Mouse (Mus musculus) limb, embryonic 14.5 days (tissue): ENCODE measurements around the gene Sned1. TPM values are rescaled to one million over a fixed set of nuclear protein-coding genes. Genes with fewer than 3 reads are reported as not detected.
"Not testable (repeated sequence)": the region's sequence is repeated elsewhere in the genome, so short reads cannot be mapped to it uniquely, and the experiment has no call there.

ENCODE experiments used
- ATAC-seq: fragments of 200-750 bp; cut with Nextera tagmentation; 2 replicates; pipeline ENCODE4 v1.8.0; 2017; ENCODE audit warnings: low read depth, moderate number of reproducible peaks, moderate TSS enrichment; ENCODE audit not compliant: low FRiP score
- DNase-seq: peaks from one replicate; pipeline ENCODE4 v3.0.0-alpha.2; 2015; ENCODE audit warnings: low spot score
- H3K27ac ChIP-seq: fragments of 300-500 bp; sonication (generic); replicated peaks from 2 replicates; pipeline ENCODE4 v1.5.1; 2014; ENCODE audit warnings: low read depth, mild to moderate bottlenecking, low read length, moderate library complexity, mixed read lengths
- H3K27me3 ChIP-seq: fragments of 300-500 bp; sonication (generic); 2 replicates; pipeline ENCODE4 v1.6.1; 2014; ENCODE audit warnings: low read length, mixed read lengths; ENCODE audit not compliant: control insufficient read depth, insufficient read depth
- H3K36me3 ChIP-seq: fragments of 300-500 bp; sonication (generic); 2 replicates; pipeline ENCODE4 v1.6.1; 2014; ENCODE audit warnings: mild to moderate bottlenecking, low read length, moderate library complexity, mixed read lengths; ENCODE audit not compliant: control insufficient read depth, insufficient read depth
- H3K4me1 ChIP-seq: fragments of 300-500 bp; sonication (generic); 2 replicates; pipeline ENCODE4 v1.6.1; 2014; ENCODE audit warnings: antibody characterized with exemption, low read length, mixed read lengths; ENCODE audit not compliant: control insufficient read depth, insufficient read depth
- H3K4me2 ChIP-seq: fragments of 300-500 bp; sonication (generic); replicated peaks from 2 replicates; pipeline ENCODE4 v1.6.1; 2014; ENCODE audit warnings: low read depth, mild to moderate bottlenecking, low read length, moderate library complexity; ENCODE audit not compliant: severe bottlenecking
- H3K4me3 ChIP-seq: fragments of 300-500 bp; sonication (generic); replicated peaks from 2 replicates; pipeline ENCODE4 v1.5.1; 2014; ENCODE audit warnings: low read length
- H3K9ac ChIP-seq: fragments of 300-500 bp; sonication (generic); 2 replicates; pipeline ENCODE4 v1.6.1; 2014; ENCODE audit warnings: mild to moderate bottlenecking, low read depth, low read length, moderate library complexity; ENCODE audit not compliant: severe bottlenecking
- H3K9me3 ChIP-seq: fragments of 300-500 bp; sonication (generic); 2 replicates; pipeline ENCODE4 v1.6.1; 2016; ENCODE audit warnings: low read length; ENCODE audit not compliant: control insufficient read depth
- POLR2A ChIP-seq: fragments of 200-500 bp; IDR thresholded peaks from 2 replicates; pipeline ENCODE4 v1.8.0; 2012; ENCODE audit warnings: inconsistent platforms, mild to moderate bottlenecking, moderate library complexity, borderline replicate concordance; ENCODE audit not compliant: insufficient read depth, insufficient read length; ENCODE audit errors: extremely low read depth
- WGBS: fragments of 180-500 bp; shearing (Covaris S2); extraction: QIAGEN DNeasy Blood & Tissue Kit; methylation state at CpG from one replicate; pipeline ENCODE4 v1.1.7; 2014; 5-methylcytosine and 5-hydroxymethylcytosine counted together
- polyA plus RNA-seq, 2 experiments: library from polyadenylated mRNA; depleted of rRNA in 1 of 2; stranded (reverse) in 1 of 2; unstranded in 1 of 2; fragments of >200 nt; fragmentation: Nextera tagmentation in 1 of 2; extraction: Ambion mirVana in 1 of 2; gene quantifications; 2 replicates each; pipeline versions ENCODE4 v1.2.1 to v1.2.3; 2012 to 2014

The Sned1 gene
- 52.0 and 65.8 TPM in 2 replicates for polyA plus RNA-seq (2012; rRNA removed)
- 20.6 and 21.8 TPM in 2 replicates for polyA plus RNA-seq (2014; fragmentation: Nextera tagmentation; extraction: Ambion mirVana)

- peak; percentile 92 for ATAC-seq
- peak within 1 kb of the TSS; percentile 97 for H3K4me2 ChIP-seq
- no peaks in the 10 kb centered on the region; the same call in 1 of the 2 replicates for H3K36me3 ChIP-seq
- H3K27ac ChIP-seq, result peak within 1 kb of the TSS; percentile 59
- no peaks in the 10 kb centered on the region for H3K9me3 ChIP-seq
- H3K4me1 ChIP-seq, result peaks cover 51% of the 10 kb centered on the region
- peak; percentile 97 for TF ChIP-seq POLR2A
- peak within 1 kb of the TSS; percentile 73 for H3K9ac ChIP-seq
- peak; percentile 84 for DNase-seq
- H3K4me3 ChIP-seq, result peak within 1 kb of the TSS; percentile 68
- 2% methylated on average over 86 of the region's 100 CpGs for WGBS
- 0 out of 2 replicates have a peak, but pooled peaks cover 3% of the 10 kb centered on the region for H3K27me3 ChIP-seq
These were observed at the start of gene Sned1 for GRCm38 (mm10) chr1:93235576-93236544. Gene Sned1, plus strand, starts transcription at chr1:93235841.

GRCm38 (mm10) chr1:93190726-93191305 lies 44.8 kb upstream of the Sned1 start:
- Histone ChIP-seq H3K9me3 (no peaks in the 10 kb centered on the region), H3K9ac (no peak overlapping the region), H3K4me2 (0 out of 2 replicates have a peak overlapping the region, but pooled peaks have one; percentile 17), H3K27me3 (no peaks in the 10 kb centered on the region), H3K36me3 (no peaks in the 10 kb centered on the region), H3K27ac (no peak overlapping the region), H3K4me1 (0 out of 2 replicates have a peak, but pooled peaks cover 4% of the 10 kb centered on the region), H3K4me3 (no peak overlapping the region)
- WGBS, result 11% methylated on average over 11 of the region's 17 CpGs
- no peak for TF ChIP-seq POLR2A
- DNase-seq (no peak), ATAC-seq (no peak)

GRCm38 (mm10) chr1:93194961-93195360 lies 40.7 kb upstream of the Sned1 start:
- H3K27ac ChIP-seq, result no peak overlapping the region
- ATAC-seq (no peak), DNase-seq (no peak)
- H3K36me3 ChIP-seq, result no peaks in the 10 kb centered on the region
- H3K4me3 ChIP-seq, result no peak overlapping the region
- H3K27me3 ChIP-seq, result no peaks in the 10 kb centered on the region
- WGBS, result 89% methylated on average over 3 of the region's 3 CpGs
- 0 out of 2 replicates have a peak, but pooled peaks cover 4% of the 10 kb centered on the region for H3K4me1 ChIP-seq
- no peak for TF ChIP-seq POLR2A
- no peak overlapping the region for H3K4me2 ChIP-seq
- H3K9ac ChIP-seq, result no peak overlapping the region
- H3K9me3 ChIP-seq, result no peaks in the 10 kb centered on the region

DNA sequence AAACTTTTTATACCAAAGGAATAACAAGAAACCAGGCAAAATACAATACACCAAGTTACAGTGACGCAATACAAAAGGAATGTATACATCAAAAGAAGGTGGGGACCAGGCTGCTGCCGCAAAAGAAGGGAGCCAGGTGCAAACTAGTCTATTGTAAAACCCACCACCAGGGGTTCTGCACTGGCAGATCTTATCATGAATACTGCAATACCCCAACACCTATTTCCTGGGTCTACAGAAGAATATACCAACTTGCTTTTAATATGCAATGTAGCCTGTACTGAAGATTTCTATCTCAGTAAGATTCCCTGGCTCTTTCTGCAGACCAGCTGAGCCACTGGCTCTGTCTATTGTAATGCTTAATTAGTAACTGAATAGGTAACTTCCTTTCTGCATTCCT lies 38.2 kb upstream of the Sned1 start:
- H3K27me3 ChIP-seq, H3K36me3 ChIP-seq, H3K4me3 ChIP-seq, H3K27ac ChIP-seq, H3K9ac ChIP-seq, DNase-seq, H3K4me2 ChIP-seq, H3K4me1 ChIP-seq, H3K9me3 ChIP-seq, ATAC-seq: not testable (repeated sequence)
- WGBS, result 69% methylated on average over 2 of the region's 2 CpGs

GRCm38 (mm10) chr1:93197916-93198315 lies 37.7 kb upstream of the Sned1 start:
- no peak for TF ChIP-seq POLR2A
- DNase-seq, result no peak
- Histone ChIP-seq H3K36me3 (no peaks in the 10 kb centered on the region), H3K4me2 (no peak overlapping the region), H3K4me3 (no peak overlapping the region), H3K4me1 (no peaks in the 10 kb centered on the region), H3K9ac (no peak overlapping the region), H3K27me3 (no peaks in the 10 kb centered on the region), H3K9me3 (no peaks in the 10 kb centered on the region), H3K27ac (no peak overlapping the region)
- WGBS, result 57% methylated on average over 3 of the region's 3 CpGs
- ATAC-seq, result no peak
